Mouse (Mus musculus): ENCODE measurements around the gene Rev1. TPM values are rescaled to one million over a fixed set of nuclear protein-coding genes. Genes with fewer than 3 reads are reported as not detected.

Rev1 gene
- 10 to 100 TPM; 16.3 to 18.4 TPM for total RNA-seq (2021)
- long read RNA-seq, experiment 1, full-length matches to known transcripts = 8 of 31 reads
- long read RNA-seq, experiment 1, partial matches to known transcripts = 6 of 31 reads
- long read RNA-seq, experiment 1, other reads (novel, unspliced or antisense) = 17 of 31 reads
- long read RNA-seq, experiment 2, full-length matches to known transcripts = 7 of 18 reads
- long read RNA-seq, experiment 2, partial matches to known transcripts = 2 of 18 reads
- long read RNA-seq, experiment 2, other reads (novel, unspliced or antisense) = 9 of 18 reads

GRCm38 (mm10) chr1:38129501-38130267 lies at the start of gene Rev1:
Gene Rev1, minus strand, starts transcription at chr1:38129801.
- DNase-seq (ENCODE audit: low spot score) = peak; percentile 92

GRCm38 (mm10) chr1:38178929-38179328 lies 49.3 kb upstream of the Rev1 start:
- DNase-seq (ENCODE audit: low spot score) = no peak

GRCm38 (mm10) chr1:38176077-38176476 lies 46.5 kb upstream of the Rev1 start:
- no peak for DNase-seq (ENCODE audit: low spot score)

DNA sequence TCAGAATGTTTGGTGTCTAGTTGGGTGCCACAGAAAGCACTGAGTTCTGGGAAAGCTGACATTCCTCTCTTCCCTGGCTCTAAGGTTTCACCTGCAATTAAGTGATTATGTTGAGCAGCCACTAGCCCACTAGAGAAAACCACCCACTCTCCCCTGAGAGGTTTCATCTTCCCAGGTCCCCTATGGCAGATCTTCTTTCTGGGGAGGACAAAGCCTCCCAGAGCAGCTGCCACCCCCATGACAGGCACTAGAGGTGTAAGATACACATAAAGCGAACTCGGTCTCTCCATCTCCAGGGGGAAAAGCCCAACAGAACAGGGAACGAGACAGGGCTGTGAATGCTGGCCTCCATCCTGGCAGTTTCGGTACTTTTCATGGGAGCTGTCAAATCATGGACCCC lies 42.3 kb upstream of the Rev1 start:
- no peak for DNase-seq (ENCODE audit: low spot score)

DNA sequence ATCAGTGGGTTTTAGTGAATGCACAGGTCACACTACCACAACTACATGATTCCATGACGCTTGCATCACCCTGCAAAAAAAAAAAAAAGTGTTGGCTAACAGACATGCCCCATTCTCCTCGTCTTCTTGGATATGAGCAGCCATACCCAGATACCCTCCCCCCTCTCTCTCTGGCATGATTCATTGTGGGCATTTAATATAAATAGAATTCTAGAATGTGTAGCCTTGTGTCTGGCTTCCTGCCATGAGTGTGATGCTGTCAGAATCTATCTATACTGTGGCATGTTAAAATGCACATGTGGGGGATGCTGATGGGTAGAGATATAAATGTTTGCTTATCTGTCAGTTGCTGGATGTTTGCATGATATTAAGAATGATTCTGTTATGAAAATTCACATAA lies 36.1 kb upstream of the Rev1 start:
- no peak for DNase-seq (ENCODE audit: low spot score)

GRCm38 (mm10) chr1:38150086-38150485 lies 20.5 kb upstream of the Rev1 start:
- DNase-seq (ENCODE audit: low spot score) = no peak

DNA sequence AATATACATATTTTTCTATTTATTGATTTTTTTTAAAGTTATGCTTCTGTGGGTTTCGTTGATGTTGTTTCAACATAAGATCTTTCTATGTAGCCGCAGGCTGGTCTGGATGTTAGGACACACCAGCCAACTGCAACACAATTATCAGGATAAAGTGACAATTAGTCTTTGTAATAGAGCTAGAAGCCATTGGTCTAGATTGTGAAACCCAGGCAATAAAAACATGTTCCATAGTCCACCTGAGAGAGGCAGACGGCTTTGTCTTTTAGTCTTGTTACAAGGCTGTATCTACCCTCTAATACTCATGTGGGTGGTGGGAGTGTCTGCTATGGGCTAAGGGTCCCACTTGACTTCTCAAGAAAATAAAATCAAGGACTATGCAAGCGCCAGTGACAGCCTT lies 16.4 kb upstream of the Rev1 start:
- DNase-seq (ENCODE audit: low spot score) = no peak

GRCm38 (mm10) chr1:38141371-38141770 lies 11.8 kb upstream of the Rev1 start:
- DNase-seq (ENCODE audit: low spot score) = no peak

- no peak for DNase-seq (ENCODE audit: low spot score)
Observed at GRCm38 (mm10) chr1:38140911-38141310, 11.3 kb upstream of the Rev1 start.

DNA sequence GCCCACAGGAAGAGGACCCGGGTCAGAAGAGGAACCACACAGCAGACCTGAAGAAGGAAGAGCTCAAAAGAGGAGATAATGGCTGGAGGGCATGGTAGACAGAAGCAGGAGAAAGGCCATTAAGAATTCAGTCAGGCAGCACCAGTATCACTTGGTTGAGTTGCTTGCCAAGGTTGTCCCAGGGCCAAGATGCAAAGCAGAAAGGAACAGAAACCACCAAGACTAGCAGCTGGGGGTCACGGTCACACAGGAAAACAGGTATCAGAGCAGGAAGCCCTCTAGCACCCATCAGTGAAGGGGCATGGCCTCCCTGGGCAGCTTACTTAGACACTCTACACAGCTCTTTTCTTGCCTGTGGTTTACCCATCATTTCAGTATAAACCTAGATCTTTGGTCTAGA lies 9.8 kb upstream of the Rev1 start:
- no peak for DNase-seq (ENCODE audit: low spot score)

GRCm38 (mm10) chr1:38132942-38133341 lies 3.3 kb upstream of the Rev1 start:
- DNase-seq (ENCODE audit: low spot score) = no peak

DNA sequence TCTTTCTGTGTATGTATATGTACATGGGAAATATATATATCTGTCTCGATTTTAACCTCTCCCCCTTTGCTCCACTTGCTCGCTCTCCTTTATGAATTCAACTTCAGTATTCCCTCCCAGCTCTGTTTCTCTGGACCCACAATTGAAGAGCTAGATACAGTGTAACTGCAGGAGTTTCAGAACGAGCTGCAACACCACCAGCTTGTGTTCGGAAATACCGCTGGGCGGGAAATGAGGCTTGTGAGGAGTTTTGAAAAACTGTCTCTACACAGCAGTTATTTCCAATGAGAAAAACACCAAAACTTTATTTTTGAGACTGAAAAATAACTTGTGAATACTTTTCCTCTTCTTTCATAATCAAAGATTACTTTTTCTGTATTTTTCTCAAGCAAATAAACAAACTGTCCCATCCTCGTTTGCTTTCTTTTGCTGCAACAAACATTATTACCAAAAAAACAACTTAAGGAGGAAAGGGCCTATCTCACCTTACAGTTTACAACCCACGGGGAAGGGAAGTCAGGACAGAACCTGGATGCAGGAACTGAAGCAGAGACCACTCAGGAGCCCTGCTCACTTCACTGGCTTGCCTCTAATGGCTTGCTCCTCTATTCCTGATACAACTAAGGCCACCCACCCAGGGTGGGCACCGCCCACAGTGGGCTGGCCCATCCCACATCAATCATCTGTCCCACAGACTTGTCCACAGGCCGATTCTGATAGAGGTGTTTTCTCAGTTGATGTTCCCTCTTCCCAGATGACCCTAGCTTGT lies 1.3 kb upstream of the Rev1 start:
- no peak for DNase-seq (ENCODE audit: low spot score)

DNA sequence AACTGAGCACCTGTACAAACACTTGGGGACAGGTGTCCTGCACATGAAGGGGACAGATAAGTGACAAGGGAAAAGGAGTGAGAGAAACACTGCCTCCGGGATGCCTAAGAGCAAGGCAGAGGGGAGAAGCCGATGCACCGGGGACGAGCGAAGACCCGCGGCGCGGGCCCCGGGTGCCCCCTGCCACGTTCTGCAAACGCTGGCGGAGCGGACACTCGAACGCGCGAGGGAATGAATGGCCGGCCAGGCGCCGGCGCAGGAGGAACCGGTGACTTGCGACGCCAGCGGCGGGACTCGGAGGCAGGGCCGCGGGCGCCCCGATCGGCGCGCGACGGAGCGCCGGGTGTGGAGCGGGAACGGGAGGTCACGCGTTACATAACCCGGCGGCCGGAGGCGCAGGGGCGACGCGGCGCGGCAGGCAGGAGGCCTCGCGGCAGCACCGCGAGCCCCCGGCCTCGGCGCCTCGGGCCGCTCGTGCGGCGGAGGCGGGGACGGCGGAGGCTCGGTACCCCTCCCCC lies 623 bp downstream of the Rev1 start:
- DNase-seq (ENCODE audit: low spot score) = peak; percentile 52

DNA sequence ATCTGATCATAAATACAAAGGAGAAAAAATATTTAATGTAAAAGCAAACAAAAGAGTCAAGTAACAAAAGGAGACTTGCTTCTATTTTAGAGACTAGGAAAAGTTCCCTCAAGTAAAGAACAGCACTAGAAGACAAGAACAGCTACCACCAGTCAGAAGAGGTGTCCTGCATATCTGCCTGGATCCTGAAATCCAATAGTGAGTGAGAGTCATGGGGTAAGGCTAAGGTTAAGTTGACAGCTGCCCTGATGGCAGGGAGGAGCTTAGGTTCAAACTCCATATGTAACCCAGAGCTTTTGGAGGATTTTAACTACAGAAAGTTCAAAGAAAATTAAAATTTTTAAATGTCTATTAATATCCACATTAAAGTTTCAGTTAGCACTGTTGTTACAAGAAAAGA lies 2.6 kb downstream of the Rev1 start:
- peak; percentile 19 for DNase-seq (ENCODE audit: low spot score)

- DNase-seq (ENCODE audit: low spot score) = no peak
Observed at GRCm38 (mm10) chr1:38126426-38126825, 3.2 kb downstream of the Rev1 start.

GRCm38 (mm10) chr1:38124261-38124660 lies 5.3 kb downstream of the Rev1 start:
- no peak for DNase-seq (ENCODE audit: low spot score)

- no peak for DNase-seq (ENCODE audit: low spot score)
Observed at GRCm38 (mm10) chr1:38120877-38121276, 8.7 kb downstream of the Rev1 start.

GRCm38 (mm10) chr1:38118624-38119023 lies 11.0 kb downstream of the Rev1 start:
- DNase-seq (ENCODE audit: low spot score) = no peak

- DNase-seq (ENCODE audit: low spot score) = no peak
Observed at GRCm38 (mm10) chr1:38109786-38110185, 19.8 kb downstream of the Rev1 start.

- no peak for DNase-seq (ENCODE audit: low spot score)
Observed at GRCm38 (mm10) chr1:38103813-38104212, 25.8 kb downstream of the Rev1 start.

- no peak for DNase-seq (ENCODE audit: low spot score)
Observed at GRCm38 (mm10) chr1:38103214-38103613, 26.4 kb downstream of the Rev1 start.

DNA sequence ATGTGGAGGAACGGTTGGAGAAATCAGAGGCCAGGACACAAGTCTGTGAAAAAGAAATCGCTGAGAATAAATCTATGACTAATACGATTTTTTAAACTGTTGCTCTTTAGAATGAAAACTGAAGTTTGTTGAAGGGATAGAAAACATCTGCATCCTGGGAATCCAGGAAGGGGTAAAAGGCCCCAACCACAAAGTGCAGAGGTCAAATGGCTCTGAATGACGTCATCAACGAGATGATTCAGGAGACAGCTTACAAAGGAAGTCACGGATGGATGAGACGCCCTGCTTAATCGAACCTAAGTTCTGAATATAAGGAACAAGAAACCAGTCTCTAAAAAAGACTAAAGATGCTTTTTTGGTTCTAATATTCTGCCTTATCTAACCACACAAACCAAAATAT lies 48.3 kb downstream of the Rev1 start:
- DNase-seq (ENCODE audit: low spot score) = no peak

Data from gastrocnemius, adult 18-20 months (tissue).